Mouse (Mus musculus) 3T3-L1 (cell line): ENCODE measurements around the gene Tnfrsf1a.

Experiments
- DNase-seq: peaks from one replicate; pipeline ENCODE4 v3.0.0-alpha.2; 2015; ENCODE audit warnings: low read depth, low spot score

Gene Tnfrsf1a

GRCm38 (mm10) chr6:125354352-125355151 lies 5.4 kb downstream of the Tnfrsf1a start:
- peak; percentile 93 for DNase-seq

- DNase-seq, result no peak
These were observed 6.1 kb downstream of the Tnfrsf1a start for GRCm38 (mm10) chr6:125355197-125355741.

- DNase-seq, result no peak
These were observed 7.1 kb downstream of the Tnfrsf1a start for GRCm38 (mm10) chr6:125356264-125356663.

- DNase-seq, result no peak
These were observed 8.2 kb downstream of the Tnfrsf1a start for GRCm38 (mm10) chr6:125357334-125357733.

- DNase-seq, result no peak
These were observed 10.8 kb downstream of the Tnfrsf1a start for GRCm38 (mm10) chr6:125359999-125360398.

GRCm38 (mm10) chr6:125360846-125361245 lies 11.7 kb downstream of the Tnfrsf1a start:
- no peak for DNase-seq

GRCm38 (mm10) chr6:125361467-125362291 lies 12.5 kb downstream of the Tnfrsf1a start:
- peak; percentile 64 for DNase-seq

GRCm38 (mm10) chr6:125363021-125363420 lies 13.9 kb downstream of the Tnfrsf1a start:
- DNase-seq, result no peak

GRCm38 (mm10) chr6:125363451-125364242 lies 14.5 kb downstream of the Tnfrsf1a start:
- no peak for DNase-seq

GRCm38 (mm10) chr6:125364448-125364847 lies 15.3 kb downstream of the Tnfrsf1a start:
- DNase-seq, result no peak

- no peak for DNase-seq
These were observed 16.4 kb downstream of the Tnfrsf1a start for GRCm38 (mm10) chr6:125365522-125365921.

- peak; percentile 56 for DNase-seq
These were observed 17.0 kb downstream of the Tnfrsf1a start for GRCm38 (mm10) chr6:125366133-125366532.

GRCm38 (mm10) chr6:125367758-125368371 lies 18.7 kb downstream of the Tnfrsf1a start:
- no peak for DNase-seq

GRCm38 (mm10) chr6:125377042-125377441 lies 27.9 kb downstream of the Tnfrsf1a start:
- peak; percentile 76 for DNase-seq

GRCm38 (mm10) chr6:125377582-125378451 lies 28.7 kb downstream of the Tnfrsf1a start:
- peak; percentile 89 for DNase-seq

- no peak for DNase-seq
These were observed 29.5 kb downstream of the Tnfrsf1a start for GRCm38 (mm10) chr6:125378621-125379020.

- no peak for DNase-seq
These were observed 30.6 kb downstream of the Tnfrsf1a start for GRCm38 (mm10) chr6:125379781-125380180.

GRCm38 (mm10) chr6:125380372-125381360 lies 31.5 kb downstream of the Tnfrsf1a start, which contains the start of gene Plekhg6:
Gene Plekhg6, minus strand, starts transcription at chr6:125380793.
- no peak for DNase-seq

- no peak for DNase-seq
These were observed 32.9 kb downstream of the Tnfrsf1a start for GRCm38 (mm10) chr6:125382024-125382423.
